Mouse (Mus musculus): Measurements from ENCODE around the gene Kcnq4. TPM values are rescaled to one million over a fixed set of nuclear protein-coding genes. Genes with fewer than 3 reads are reported as not detected.
A peak's percentile ranks its signal among the peaks of the same experiment; 100 is the strongest.

Gene Kcnq4
- polyA plus RNA-seq, 1 experiment from 2014 or later, result 0.54 TPM

DNA sequence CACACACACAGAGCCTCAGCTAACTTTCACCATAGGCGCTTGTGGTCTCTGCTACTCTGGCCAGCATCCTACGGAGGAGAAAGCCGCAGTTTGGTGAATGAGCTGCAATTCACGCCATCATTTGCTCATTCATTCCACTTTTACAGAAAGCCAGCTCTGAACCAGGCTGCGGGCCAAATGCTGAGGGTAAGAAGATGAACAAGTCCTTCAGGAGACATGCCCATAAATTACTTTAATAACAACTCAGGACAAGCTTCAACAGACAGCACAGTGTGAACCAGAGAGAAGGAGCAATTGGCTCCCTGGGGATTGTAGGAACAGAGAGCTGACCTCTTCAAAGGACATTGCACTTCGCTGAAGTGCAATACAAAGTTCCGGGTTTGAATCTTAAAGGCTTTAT is 82.6 kb downstream of the Kcnq4 start:
- no peak for ATAC-seq (ENCODE audit: insufficient number of reproducible peaks, insufficient read depth, low FRiP score, low read depth)
- peaks cover 11 to 29% of the 10 kb centered on the region in 2 experiments; a peak in 3 of 4 replicates for H3K4me1 ChIP-seq (ENCODE audit: control insufficient read depth in 2 of 2, insufficient read depth in 2 of 2, low read length in 2 of 2)
- peak overlapping the region; percentile 28 to 87; a peak in 3 of 4 replicates for H3K27ac ChIP-seq (replicated peaks in 1 of 2; ENCODE audit: control insufficient read depth in 1 of 2, insufficient read depth in 1 of 2, low read depth in 2 of 2, low read length in 2 of 2)
- no peak overlapping the region for H3K4me2 ChIP-seq (ENCODE audit: low read length)
- peaks cover 10% of the 10 kb centered on the region; the same call in 1 of the 2 replicates for H3K27me3 ChIP-seq (ENCODE audit: control insufficient read depth, insufficient read depth, low read length)
- H3K9me3 ChIP-seq (ENCODE audit: control insufficient read depth, low read length), result no peaks in the 10 kb centered on the region
- no peak overlapping the region for H3K9ac ChIP-seq (ENCODE audit: low read length)
- whole genome bisulfite sequencing, result 63% methylated on average over 7 of the region's 7 CpGs
- no peak overlapping the region for H3K4me3 ChIP-seq (ENCODE audit: control insufficient read depth in 1 of 2, insufficient read depth in 1 of 2, low read depth in 1 of 2, low read length in 2 of 2)
- no peaks in the 10 kb centered on the region for H3K36me3 ChIP-seq (ENCODE audit: control insufficient read depth, insufficient read depth, low read length)

DNA sequence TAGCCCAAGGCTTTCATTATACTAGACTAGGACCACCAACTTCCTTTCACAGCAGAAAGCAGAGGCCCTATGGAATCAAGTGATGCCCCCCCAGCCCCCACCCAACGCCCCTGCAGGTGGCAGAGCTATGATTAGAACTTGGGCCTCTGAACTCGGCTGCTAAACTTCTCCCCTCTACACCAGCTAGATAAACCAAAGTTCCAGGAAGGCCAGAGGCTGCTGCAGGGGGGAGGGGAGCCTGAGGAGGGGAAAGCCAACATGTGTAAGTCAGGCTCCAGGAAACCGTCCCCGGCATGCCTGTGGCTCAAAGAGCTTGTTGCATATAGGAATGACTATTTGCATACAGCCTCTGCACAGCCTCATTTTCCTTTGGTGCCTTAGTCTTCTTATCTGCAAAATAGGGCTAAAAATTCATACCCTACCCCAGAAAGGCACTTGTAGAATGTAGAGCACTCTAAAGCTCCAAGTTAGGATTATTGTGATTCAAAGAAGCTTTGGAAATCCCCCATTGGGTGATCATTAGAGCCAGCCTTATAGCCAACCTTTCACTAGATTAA is 83.2 kb downstream of the Kcnq4 start:
- ATAC-seq (ENCODE audit: insufficient number of reproducible peaks, insufficient read depth, low FRiP score, low read depth), result no peak
- 9% methylated on average over 4 of the region's 4 CpGs for WGBS
- Histone ChIP-seq H3K36me3 (ENCODE audit: control insufficient read depth, insufficient read depth, low read length) (no peaks in the 10 kb centered on the region), H3K4me2 (ENCODE audit: low read length) (no peak overlapping the region), H3K9me3 (ENCODE audit: control insufficient read depth, low read length) (no peaks in the 10 kb centered on the region), H3K4me3 (ENCODE audit: control insufficient read depth in 1 of 2, insufficient read depth in 1 of 2, low read depth in 1 of 2, low read length in 2 of 2) (no peak overlapping the region), H3K27me3 (ENCODE audit: control insufficient read depth, insufficient read depth, low read length) (peaks cover 10% of the 10 kb centered on the region; the same call in 1 of the 2 replicates), H3K4me1 (ENCODE audit: control insufficient read depth in 2 of 2, insufficient read depth in 2 of 2, low read length in 2 of 2) (peaks cover 11 to 29% of the 10 kb centered on the region in 2 experiments; a peak in 3 of 4 replicates), H3K27ac (replicated peaks in 1 of 2; ENCODE audit: control insufficient read depth in 1 of 2, insufficient read depth in 1 of 2, low read depth in 2 of 2, low read length in 2 of 2) (peak overlapping the region in 1 of 2 experiments; percentile 38; a peak in 1 of 4 replicates), H3K9ac (ENCODE audit: low read length) (no peak overlapping the region)

DNA sequence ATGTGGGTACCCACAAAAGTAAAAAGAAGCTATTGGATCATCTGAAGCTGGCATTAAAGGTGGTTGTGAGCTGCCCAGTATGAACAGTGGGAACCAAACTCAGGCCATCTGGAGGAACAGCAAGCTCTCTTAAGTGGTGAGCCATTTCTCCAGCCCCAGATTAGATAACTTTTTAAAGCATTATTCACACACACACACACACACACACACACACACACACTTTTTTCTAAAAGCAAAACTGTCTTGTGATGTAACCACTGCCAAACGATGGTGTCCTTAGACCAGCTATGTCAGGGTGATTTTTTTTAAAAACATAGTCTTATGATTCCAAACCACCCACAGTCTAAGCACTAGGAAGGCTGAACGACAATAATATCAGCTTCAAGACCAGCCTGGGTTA is 83.8 kb downstream of the Kcnq4 start:
- WGBS, result 55% methylated on average over 2 of the region's 2 CpGs
- H3K4me2 ChIP-seq (ENCODE audit: low read length), result no peak overlapping the region
- no peak for ATAC-seq (ENCODE audit: insufficient number of reproducible peaks, insufficient read depth, low FRiP score, low read depth)
- H3K4me3 ChIP-seq (ENCODE audit: control insufficient read depth in 1 of 2, insufficient read depth in 1 of 2, low read depth in 1 of 2, low read length in 2 of 2), result no peak overlapping the region
- H3K4me1 ChIP-seq (ENCODE audit: control insufficient read depth in 2 of 2, insufficient read depth in 2 of 2, low read length in 2 of 2), result peaks cover 11 to 29% of the 10 kb centered on the region in 2 experiments; a peak in 3 of 4 replicates
- peak overlapping the region; percentile 21 to 38; a peak in 1 of 4 replicates for H3K27ac ChIP-seq (replicated peaks in 1 of 2; ENCODE audit: control insufficient read depth in 1 of 2, insufficient read depth in 1 of 2, low read depth in 2 of 2, low read length in 2 of 2)
- H3K27me3 ChIP-seq (ENCODE audit: control insufficient read depth, insufficient read depth, low read length), result peaks cover 10% of the 10 kb centered on the region; the same call in 1 of the 2 replicates
- H3K9ac ChIP-seq (ENCODE audit: low read length), result no peak overlapping the region
- no peaks in the 10 kb centered on the region for H3K9me3 ChIP-seq (ENCODE audit: control insufficient read depth, low read length)
- H3K36me3 ChIP-seq (ENCODE audit: control insufficient read depth, insufficient read depth, low read length), result no peaks in the 10 kb centered on the region

DNA sequence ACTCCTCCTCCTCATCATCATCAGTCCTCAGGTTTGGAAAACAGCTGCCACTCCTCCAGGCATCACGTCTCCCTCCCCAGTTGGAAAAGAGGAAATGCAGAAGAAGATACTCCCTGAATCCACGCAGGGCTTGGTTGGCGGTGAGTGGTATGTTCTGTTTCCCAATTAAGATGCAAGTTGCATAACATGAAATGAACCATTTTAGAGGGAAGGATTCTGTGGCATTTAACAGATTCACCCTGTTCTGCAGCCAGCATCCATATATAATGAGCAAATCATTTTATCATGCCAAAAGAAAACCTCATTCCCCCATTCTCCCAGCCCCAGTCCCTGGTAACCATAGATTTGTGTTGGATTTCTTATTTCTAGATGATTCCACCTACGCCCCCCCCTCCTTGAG is 87.9 kb downstream of the Kcnq4 start:
- no peak for ATAC-seq (ENCODE audit: insufficient number of reproducible peaks, insufficient read depth, low FRiP score, low read depth)
- Histone ChIP-seq H3K4me1 (ENCODE audit: control insufficient read depth in 2 of 2, insufficient read depth in 2 of 2, low read length in 2 of 2) (peaks cover 3 to 8% of the 10 kb centered on the region in 2 experiments; a peak in 2 of 4 replicates), H3K4me2 (ENCODE audit: low read length) (no peak overlapping the region), H3K27me3 (ENCODE audit: control insufficient read depth, insufficient read depth, low read length) (0 out of 2 replicates have a peak, but pooled peaks cover 4% of the 10 kb centered on the region), H3K9ac (ENCODE audit: low read length) (no peak overlapping the region), H3K9me3 (ENCODE audit: control insufficient read depth, low read length) (no peaks in the 10 kb centered on the region), H3K27ac (replicated peaks in 1 of 2; ENCODE audit: control insufficient read depth in 1 of 2, insufficient read depth in 1 of 2, low read depth in 2 of 2, low read length in 2 of 2) (no peak overlapping the region), H3K4me3 (ENCODE audit: control insufficient read depth in 1 of 2, insufficient read depth in 1 of 2, low read depth in 1 of 2, low read length in 2 of 2) (no peak overlapping the region), H3K36me3 (ENCODE audit: control insufficient read depth, insufficient read depth, low read length) (no peaks in the 10 kb centered on the region)
- WGBS, result 69% methylated on average over 4 of the region's 4 CpGs

DNA sequence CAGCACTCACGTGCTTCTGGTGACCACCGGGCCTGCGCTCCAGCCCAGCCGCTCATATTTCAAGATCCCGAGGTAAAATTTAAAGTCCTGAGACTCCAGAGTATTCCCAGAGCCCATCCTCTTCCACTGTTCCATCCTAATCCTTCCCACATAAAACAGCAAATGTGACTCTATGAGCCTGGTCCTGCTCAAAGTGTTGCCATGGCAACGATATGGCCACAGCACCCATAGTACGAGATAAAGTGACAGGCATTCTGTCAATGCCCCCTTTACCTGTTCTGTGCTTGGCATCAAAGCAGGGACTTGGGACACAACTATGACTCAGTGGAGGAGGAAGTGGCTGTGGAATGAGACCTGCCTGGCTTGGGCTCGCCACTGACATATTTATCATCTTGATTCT is 92.5 kb downstream of the Kcnq4 start:
- 0 out of 2 replicates have a peak, but pooled peaks cover 9% of the 10 kb centered on the region for H3K27me3 ChIP-seq (ENCODE audit: control insufficient read depth, insufficient read depth, low read length)
- no peaks in the 10 kb centered on the region for H3K4me1 ChIP-seq (ENCODE audit: control insufficient read depth in 2 of 2, insufficient read depth in 2 of 2, low read length in 2 of 2)
- no peaks in the 10 kb centered on the region for H3K9me3 ChIP-seq (ENCODE audit: control insufficient read depth, low read length)
- H3K9ac ChIP-seq (ENCODE audit: low read length), result no peak overlapping the region
- WGBS, result 75% methylated on average over 8 of the region's 8 CpGs
- no peak overlapping the region for H3K4me3 ChIP-seq (ENCODE audit: control insufficient read depth in 1 of 2, insufficient read depth in 1 of 2, low read depth in 1 of 2, low read length in 2 of 2)
- H3K36me3 ChIP-seq (ENCODE audit: control insufficient read depth, insufficient read depth, low read length), result no peaks in the 10 kb centered on the region
- ATAC-seq (ENCODE audit: insufficient number of reproducible peaks, insufficient read depth, low FRiP score, low read depth), result no peak
- H3K4me2 ChIP-seq (ENCODE audit: low read length), result no peak overlapping the region
- H3K27ac ChIP-seq (replicated peaks in 1 of 2; ENCODE audit: control insufficient read depth in 1 of 2, insufficient read depth in 1 of 2, low read depth in 2 of 2, low read length in 2 of 2), result no peak overlapping the region

DNA sequence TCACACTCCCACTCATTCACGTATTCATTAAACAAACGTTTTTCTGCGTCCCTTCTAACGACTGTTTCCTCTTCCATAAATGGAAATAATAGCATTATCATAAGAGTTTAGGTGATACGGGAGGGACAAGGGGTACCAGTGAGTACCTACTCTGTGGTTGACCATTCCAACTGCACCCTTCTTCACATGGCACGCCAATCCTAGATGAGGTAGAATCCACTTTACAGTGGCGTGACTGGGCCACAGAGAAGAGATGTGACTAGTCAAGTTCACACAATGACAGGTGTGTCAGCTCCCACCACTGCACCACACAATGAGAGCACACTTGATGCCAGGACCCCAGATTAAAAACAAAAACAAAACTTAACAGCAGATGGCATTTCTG is 98.2 kb downstream of the Kcnq4 start:
- H3K9me3 ChIP-seq (ENCODE audit: control insufficient read depth, low read length), result no peaks in the 10 kb centered on the region
- peaks cover 4 to 5% of the 10 kb centered on the region in 2 experiments; a peak in 1 of 4 replicates for H3K4me1 ChIP-seq (ENCODE audit: control insufficient read depth in 2 of 2, insufficient read depth in 2 of 2, low read length in 2 of 2)
- no peaks in the 10 kb centered on the region for H3K36me3 ChIP-seq (ENCODE audit: control insufficient read depth, insufficient read depth, low read length)
- 28% methylated on average over 7 of the region's 7 CpGs for WGBS
- peak overlapping the region; percentile 68 for H3K4me2 ChIP-seq (ENCODE audit: low read length)
- peak overlapping the region; percentile 23; the same call in 1 of the 2 replicates for H3K9ac ChIP-seq (ENCODE audit: low read length)
- no peak for ATAC-seq (ENCODE audit: insufficient number of reproducible peaks, insufficient read depth, low FRiP score, low read depth)
- peak overlapping the region in 1 of 2 experiments; percentile 41; a peak in 2 of 4 replicates for H3K4me3 ChIP-seq (ENCODE audit: control insufficient read depth in 1 of 2, insufficient read depth in 1 of 2, low read depth in 1 of 2, low read length in 2 of 2)
- H3K27me3 ChIP-seq (ENCODE audit: control insufficient read depth, insufficient read depth, low read length), result peaks cover 40% of the 10 kb centered on the region
- no peak overlapping the region for H3K27ac ChIP-seq (replicated peaks in 1 of 2; ENCODE audit: control insufficient read depth in 1 of 2, insufficient read depth in 1 of 2, low read depth in 2 of 2, low read length in 2 of 2)

DNA sequence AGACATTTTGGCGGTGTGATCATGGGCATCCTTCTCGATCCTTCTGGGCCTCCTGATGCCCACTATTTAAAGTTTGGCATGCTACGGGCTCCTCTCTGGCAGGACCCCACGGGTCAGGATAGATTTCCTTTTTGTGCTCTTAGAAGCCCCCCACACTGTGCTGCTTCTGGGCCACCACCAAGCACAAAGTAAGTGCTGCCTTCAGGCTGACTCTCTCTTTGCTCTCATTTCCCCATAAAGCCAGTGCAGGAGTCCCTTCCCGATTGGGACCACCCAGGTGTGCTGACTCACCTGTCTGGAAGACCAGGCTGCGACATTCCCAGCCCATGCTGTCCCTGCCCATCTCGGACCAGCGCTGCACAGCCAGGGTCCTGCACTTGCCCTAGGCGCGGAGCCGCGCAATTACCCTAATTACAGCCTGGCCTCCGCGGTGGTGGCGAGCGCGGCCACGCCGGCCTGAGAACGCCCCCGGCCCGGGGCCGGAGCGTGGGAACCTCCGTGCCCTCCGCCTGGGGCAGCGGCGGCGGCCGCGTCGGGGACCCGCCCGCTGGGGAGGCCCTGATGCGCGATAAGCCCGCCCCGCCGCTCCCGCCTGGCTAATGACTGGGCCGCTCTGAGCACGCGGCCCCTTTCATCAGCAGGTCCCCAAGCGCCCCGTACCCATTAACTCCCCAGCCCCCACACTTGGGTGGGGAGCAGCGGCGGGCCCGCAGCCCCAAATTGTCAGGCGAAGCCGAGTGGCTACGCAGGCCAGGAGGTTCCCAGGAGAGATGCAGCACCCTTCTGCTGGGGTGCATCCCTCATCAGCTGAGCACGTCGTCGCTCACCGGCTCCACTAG is 98.8 kb downstream of the Kcnq4 start:
- ATAC-seq (ENCODE audit: insufficient number of reproducible peaks, insufficient read depth, low FRiP score, low read depth), result peak; percentile 31; the same call in 1 of the 2 replicates

More for the DNA sequence above, 98.8 kb downstream of the Kcnq4 start:
- 5% methylated on average over 54 of the region's 55 CpGs for WGBS
- Histone ChIP-seq H3K9me3 (ENCODE audit: control insufficient read depth, low read length) (no peaks in the 10 kb centered on the region), H3K27ac (replicated peaks in 1 of 2; ENCODE audit: control insufficient read depth in 1 of 2, insufficient read depth in 1 of 2, low read depth in 2 of 2, low read length in 2 of 2) (no peak overlapping the region), H3K27me3 (ENCODE audit: control insufficient read depth, insufficient read depth, low read length) (peaks cover 40% of the 10 kb centered on the region), H3K4me1 (ENCODE audit: control insufficient read depth in 2 of 2, insufficient read depth in 2 of 2, low read length in 2 of 2) (peaks cover 4 to 5% of the 10 kb centered on the region in 2 experiments; a peak in 1 of 4 replicates), H3K9ac (ENCODE audit: low read length) (peak overlapping the region; percentile 23; the same call in 1 of the 2 replicates), H3K4me2 (ENCODE audit: low read length) (peak overlapping the region; percentile 68), H3K4me3 (ENCODE audit: control insufficient read depth in 1 of 2, insufficient read depth in 1 of 2, low read depth in 1 of 2, low read length in 2 of 2) (peak overlapping the region; percentile 41 to 48), H3K36me3 (ENCODE audit: control insufficient read depth, insufficient read depth, low read length) (no peaks in the 10 kb centered on the region)
